Mouse (Mus musculus) cortical plate, adult 2 months (tissue): ENCODE measurements around the gene Aak1.

Experiments used
- CTCF ChIP-seq: fragments of 200-500 bp; IDR thresholded peaks from 2 replicates; pipeline ENCODE4 v1.5.1; 2011; ENCODE audit warnings: mild to moderate bottlenecking, control low read depth, low read length; ENCODE audit not compliant: insufficient read depth; ENCODE audit errors: extremely low read depth
- POLR2A ChIP-seq: fragments of 200-500 bp; IDR thresholded peaks from 2 replicates; pipeline ENCODE4 v1.6.1; 2011; ENCODE audit warnings: mild to moderate bottlenecking, low read length, control low read depth; ENCODE audit not compliant: insufficient read depth; ENCODE audit errors: extremely low read depth

DNA sequence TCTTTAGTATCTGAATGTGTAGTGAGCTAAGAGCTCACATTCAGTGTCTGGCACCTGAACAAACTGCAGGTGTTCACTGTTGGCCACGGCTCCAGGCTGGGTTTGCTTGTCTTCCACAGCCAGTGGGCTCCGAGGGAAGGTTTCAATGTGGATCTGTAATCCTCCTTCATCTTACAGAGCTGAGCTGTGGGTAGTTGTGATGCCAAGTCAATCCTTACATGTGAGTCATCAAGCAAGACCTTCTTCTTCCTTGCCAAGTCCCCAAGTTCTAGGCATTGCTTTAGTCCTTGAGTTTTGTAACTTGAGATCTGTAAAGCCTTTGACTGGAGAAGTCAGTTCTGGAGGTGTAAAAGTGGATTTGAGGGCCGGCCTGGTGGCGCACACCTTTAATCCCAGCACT lies 124.6 kb downstream of the Aak1 start:
- TF ChIP-seq POLR2A (no peak), CTCF (no peak)
